Mouse (Mus musculus) spleen, adult 2 months (tissue): ENCODE data around the gene Apoc1.

Source experiments
- CTCF ChIP-seq: fragments of 200-500 bp; IDR thresholded peaks from 2 replicates; pipeline ENCODE4 v1.5.1; 2011; ENCODE audit warnings: mild to moderate bottlenecking, inconsistent platforms; ENCODE audit not compliant: insufficient read depth, insufficient read length, insufficient replicate concordance; ENCODE audit errors: extremely low read depth
- POLR2A ChIP-seq: fragments of 200-500 bp; IDR thresholded peaks from 2 replicates; pipeline ENCODE4 v1.6.1; 2011; ENCODE audit warnings: low read depth, low read length, inconsistent platforms

DNA sequence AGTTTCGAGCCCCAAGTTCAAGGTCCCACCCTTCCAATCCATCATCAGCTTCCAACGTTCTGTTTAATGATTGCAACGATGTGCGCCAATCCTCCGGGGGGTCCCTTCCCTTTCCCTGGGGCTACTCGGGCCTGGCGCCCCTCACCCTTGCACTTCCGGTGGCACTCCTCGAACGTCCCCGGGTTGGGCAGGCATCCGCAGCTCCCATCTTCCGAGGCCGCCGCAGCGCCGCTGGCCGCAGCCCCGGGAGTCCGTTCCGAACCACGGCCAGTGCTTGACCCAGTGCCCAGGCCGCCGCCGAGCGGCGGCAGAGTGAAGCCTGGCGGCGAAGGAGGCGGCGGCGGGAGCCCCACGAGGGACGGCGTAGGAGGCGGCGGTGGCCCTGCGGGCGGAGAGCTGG is 22.4 kb upstream of the Apoc1 start:
- TF ChIP-seq POLR2A (no peak), CTCF (no peak)
